Mouse (Mus musculus): ENCODE results near the gene Snx29.
A peak's percentile ranks its signal among the peaks of the same experiment; 100 is the strongest.
"Not testable (repeated sequence)": the region's sequence is repeated elsewhere in the genome, so short reads cannot be mapped to it uniquely, and the experiment has no call there.

Gene Snx29

DNA sequence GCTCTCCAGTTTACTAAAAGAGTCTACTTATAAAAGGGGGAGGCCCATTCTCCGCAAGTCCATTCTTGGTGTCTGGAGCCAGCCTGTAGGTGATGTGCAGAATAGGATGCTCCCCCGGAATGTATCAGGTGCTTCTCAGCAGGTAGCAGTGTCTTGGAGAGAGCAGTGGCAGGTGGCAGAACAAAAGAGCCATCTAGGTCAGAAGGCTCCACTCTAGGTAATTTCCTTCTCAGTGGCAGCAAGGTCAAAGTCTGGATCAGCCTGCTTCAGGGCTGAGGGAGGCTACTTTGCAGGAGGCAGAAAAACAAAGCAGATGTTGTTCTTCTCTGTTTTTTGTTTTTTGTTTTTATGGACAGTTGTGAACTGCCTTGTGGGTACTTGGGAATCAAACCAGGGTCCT is 37.9 kb downstream of the Snx29 start:
- not testable (repeated sequence) for DNase-seq (ENCODE audit: low spot score)

DNA sequence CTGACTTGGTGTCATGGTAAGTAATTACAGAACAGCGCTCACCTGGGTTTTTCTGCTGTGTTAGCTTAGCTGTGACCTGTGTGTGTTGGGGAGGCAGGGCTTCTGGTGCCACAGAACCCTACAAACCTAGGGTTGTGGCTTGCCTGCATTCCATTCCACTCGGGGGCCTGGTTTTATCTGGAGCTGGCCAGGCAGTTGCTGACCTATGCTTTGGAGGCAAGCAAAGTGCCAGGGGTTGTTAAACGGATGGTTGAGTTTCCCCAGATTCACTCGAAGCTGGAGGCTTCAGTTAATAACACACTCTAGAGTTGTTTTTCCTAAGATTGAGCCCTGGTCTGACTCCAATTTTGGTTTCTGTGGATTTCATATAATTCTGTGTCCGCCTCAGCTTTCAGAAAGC is 42.9 kb downstream of the Snx29 start:
- no peak for DNase-seq (ENCODE audit: low spot score)

DNA sequence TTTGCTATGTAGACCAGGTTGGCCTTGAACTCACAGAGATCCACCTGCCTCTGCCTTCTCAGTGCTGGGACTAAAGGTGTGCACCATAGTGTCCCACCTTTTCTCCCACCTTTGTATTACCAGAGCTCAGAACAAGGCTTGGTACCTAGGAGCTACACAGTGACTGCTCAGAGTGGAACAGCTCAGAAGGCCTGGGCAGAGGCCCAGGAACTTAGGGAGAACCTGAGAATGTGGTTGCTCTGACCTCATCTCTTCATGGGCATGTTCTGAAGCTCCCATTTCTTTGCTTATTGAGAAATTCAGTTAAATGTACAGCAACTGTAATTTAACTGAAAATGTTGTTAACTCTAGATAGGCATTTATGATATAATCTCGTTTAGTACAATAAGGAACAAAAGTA is 44.1 kb downstream of the Snx29 start:
- DNase-seq (ENCODE audit: low spot score), result no peak

DNA sequence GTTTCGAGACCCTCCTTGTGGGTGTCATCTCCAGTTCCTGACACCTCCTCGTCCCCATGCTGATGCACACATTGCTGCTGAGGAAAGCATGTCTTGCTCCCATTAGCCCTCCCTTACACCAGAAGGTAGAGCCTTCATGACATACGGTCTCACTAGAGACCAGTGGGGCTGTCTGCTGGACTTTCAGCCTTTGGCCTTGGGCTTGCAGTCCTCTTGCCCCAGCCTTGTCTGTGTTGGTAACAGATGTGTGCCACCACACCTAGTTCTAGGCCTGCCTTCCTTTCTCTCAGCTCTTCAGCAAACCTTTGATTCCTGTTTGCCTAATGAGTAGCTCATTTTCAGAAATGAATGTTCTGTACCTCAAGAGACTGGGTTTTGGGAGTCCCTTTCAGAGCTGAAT is 45.7 kb downstream of the Snx29 start:
- DNase-seq (ENCODE audit: low spot score), result no peak

DNA sequence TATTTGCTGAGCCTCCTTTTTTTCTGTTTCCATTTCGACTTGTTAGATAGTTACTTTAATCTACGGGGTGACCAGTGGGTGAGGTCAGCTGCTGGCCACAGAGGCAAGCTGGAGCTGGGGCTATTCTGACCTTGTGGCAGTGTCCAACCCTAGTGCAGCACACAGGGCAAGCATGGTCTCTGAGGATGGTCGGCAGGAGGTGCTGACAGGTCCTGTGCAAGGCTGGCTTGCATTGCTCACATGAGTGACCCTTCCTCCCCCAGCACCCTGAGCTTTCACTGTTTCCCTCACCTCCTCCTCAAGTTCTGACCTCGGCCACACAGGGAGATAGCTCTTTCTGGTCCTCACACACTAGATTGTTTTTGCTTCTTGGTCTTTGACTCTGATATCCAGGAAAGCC is 46.5 kb downstream of the Snx29 start:
- DNase-seq (ENCODE audit: low spot score), result no peak

DNA sequence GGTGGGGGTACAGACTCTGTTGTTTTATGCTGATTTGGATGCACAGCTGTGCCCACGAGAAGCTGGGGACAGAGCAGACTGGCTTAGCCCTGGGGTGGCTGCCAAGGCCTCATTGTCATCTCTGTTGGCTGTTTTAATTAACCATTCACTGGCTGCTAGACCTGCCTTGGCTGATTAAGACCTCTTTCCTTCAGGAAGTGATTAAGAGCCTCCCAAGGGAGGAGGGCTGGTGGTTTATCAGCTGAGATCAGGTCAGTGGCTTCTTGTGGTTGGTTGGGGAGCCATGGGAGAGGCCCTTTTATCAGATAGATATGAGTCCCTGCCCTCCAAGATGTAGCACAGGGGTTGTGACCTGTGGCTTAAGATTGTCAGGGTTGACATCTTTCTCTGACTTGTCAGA is 46.9 kb downstream of the Snx29 start:
- no peak for DNase-seq (ENCODE audit: low spot score)

DNA sequence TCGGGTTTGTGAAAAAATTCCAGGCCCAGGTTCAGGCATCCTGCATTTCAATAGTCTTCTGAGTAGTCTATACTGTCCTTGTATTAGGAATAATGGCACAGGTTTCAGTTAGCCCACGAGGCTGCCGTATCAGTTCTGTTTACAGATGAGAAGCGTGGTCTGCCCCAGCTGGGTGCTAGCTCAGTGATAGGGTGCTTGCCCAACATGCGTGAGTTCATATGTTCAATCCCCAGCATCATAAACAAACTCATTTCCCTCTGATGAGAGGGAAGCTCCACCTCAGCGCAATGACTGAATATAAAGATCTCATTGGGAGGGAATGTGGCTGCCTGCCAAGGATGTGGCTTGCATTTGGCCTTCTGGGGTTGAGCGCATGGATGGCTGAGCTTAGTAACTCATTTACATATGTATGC is 47.4 kb downstream of the Snx29 start:
- peak; percentile 27 for DNase-seq (ENCODE audit: low spot score)

DNA sequence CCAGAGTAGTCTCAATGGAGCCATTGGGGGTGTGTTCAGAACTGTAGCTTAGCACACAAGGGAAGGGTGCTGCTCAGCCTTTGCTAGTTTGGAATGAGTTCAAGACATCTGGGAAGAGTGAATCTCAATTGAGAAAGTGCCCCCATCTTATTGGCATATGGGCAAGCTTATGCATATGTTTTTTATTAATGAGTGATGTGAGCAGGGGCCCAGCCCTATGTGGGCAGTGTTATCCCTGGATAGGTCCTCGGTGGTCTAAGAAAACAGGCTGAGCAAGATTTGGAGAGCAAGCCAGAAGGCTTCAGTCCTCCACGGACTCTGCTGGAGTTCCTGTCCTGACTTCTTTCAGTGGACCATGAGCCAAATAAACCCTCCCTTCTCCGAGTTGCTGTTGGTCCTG is 56.6 kb downstream of the Snx29 start:
- no peak for DNase-seq (ENCODE audit: low spot score)

DNA sequence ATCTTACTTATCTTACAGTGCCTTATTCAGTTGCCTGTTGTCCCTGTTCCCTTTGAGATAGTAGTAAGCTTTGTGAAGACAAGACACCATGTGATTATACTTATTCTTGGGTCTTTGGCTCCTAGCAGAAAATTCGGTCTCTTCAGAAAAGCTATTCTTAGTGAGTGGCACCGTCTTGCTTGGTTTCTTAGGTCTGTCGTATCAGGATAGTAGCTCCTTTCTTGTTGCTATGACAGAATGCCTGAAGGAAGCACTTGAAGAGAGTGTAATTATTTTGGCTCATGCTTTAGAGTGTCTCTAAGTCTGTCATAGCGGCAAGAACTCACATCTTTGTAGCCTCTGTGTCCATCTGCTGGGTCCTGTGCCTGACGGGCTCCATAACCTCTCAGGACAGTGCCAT is 57.3 kb downstream of the Snx29 start:
- no peak for DNase-seq (ENCODE audit: low spot score)

DNA sequence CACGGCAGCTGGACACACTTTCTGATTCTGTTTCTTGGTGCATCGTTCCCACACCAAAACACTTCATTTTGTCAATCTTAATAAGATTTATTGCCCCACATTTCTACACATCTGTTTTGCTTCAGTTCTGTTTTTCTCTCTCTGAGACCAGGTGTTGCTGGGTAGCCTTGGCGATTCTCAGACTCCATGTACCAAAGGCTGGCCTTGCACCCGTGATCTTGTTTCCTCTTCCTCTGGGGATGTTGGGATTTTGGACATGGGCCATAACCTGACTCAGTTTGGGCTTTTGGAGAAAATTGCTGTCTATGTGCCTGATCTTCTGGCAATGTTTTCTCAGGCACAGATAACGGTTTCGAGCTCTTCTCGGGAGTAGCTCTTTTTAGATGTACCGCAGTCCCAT is 58.2 kb downstream of the Snx29 start:
- no peak for DNase-seq (ENCODE audit: low spot score)

DNA sequence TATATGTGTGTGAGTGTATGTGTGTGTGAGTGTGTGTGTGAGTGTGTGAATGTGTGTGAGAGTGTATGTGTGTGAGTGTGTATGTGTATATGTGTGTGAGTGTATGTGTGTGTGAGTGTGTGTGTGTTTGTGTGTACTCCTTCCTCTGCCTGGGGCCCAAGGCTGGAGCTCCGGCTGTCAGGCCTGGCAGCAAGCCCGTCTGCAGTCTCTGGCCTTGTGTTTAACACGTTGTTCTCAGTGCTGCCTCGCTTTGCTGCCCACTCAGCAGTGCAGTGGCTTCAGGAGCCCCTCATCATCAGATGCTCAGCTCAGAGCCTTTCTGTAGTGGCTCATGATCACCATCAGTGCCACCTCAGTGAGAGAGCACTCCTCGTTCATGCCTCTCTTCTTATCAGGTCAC is 61.7 kb downstream of the Snx29 start:
- DNase-seq (ENCODE audit: low spot score), result peak; percentile 46

DNA sequence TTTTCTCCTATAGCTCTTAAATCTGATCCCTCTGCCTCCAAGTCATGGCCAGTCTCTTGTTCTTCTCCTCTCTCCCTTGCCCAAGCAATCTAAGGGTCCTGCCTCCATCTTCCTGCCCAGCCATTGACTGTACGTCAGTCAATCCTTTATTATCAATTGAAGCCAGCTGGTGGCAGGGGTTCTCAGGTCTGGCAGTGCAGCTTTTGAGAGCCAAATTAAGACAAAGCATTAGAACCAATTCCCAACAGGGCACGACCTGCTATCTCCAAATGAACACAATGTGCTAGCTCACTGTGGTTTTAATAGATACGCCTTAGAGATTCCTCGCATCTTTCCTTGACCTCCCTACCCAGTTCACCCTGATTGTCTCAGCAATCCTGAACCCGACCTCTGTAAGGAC is 62.4 kb downstream of the Snx29 start:
- DNase-seq (ENCODE audit: low spot score), result no peak

DNA sequence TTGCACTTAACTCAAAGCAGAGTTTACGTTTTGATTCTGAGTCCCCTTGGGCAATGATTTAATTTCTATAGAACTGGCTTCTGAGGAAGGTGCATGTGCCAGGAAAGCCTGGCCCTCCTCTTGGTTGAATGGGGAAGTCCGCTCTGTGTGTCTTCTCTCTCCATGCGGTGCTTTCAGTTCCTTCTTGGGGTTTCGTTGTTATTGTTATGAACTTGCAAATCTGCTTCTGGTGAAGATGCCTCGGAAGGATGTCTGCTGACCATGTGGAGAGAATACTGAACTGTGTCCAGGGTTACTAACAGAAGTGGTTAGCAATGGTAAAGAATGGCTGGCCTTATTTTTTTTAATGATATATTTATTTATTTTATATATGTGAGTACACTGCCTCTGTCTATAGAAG is 63.1 kb downstream of the Snx29 start:
- DNase-seq (ENCODE audit: low spot score), result no peak

DNA sequence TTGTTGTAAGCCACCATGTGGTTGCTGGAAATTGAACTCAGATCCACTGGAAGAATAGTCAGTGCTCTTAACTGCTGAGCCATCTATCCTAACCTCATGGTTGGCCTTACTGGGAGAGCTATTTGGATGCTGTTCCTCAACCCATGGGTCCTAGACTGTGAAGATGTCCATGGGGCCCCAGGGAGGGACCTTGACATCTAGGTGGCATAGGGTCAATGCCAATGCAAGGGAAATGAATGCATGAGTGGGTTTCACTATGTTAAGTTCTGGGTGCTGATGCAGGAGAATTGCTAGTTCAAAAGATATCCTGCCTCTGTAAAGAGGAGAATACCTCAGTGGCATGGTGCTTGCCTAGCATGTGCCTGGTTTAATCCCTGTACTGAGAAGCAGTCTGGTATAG is 63.5 kb downstream of the Snx29 start:
- DNase-seq (ENCODE audit: low spot score), result no peak

DNA sequence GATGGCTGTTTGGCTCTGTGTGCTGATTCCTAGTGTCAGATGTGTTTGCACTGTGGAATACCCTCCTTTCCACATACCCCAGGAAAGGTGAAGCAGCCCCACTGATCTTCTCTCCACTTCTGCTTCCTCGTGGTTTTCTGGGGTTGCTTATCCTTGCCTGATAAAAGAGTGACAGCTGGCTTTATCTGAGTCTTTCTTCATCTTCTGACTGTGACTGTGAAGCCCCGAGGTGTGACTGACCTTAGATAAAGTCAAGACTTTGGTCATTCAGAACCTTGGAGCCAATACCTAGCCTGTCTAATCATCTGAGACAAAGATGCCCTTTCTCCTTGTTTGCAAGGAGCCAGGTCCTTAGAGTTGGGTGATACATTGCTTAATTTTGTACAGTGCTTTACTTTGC is 65.4 kb downstream of the Snx29 start:
- no peak for DNase-seq (ENCODE audit: low spot score)

DNA sequence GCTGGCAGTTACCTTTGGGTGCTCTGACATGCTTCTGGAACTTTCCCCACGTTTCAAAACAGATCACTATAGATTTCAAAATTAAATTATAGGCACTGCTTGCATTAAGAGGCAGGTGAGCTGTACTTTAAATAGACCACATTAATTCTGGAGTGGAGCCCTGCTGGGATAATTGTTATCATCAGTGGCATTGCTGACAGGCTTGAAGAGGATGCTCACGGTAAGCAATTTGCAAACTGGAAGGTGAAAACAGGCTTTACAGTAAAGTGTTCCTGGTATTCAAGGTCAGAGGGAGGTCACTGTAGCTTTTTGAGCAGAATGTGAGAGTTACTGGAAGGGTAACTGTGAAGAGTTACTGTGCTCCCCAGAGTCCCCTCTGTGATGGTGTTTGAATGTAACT is 66.6 kb downstream of the Snx29 start:
- no peak for DNase-seq (ENCODE audit: low spot score)

DNA sequence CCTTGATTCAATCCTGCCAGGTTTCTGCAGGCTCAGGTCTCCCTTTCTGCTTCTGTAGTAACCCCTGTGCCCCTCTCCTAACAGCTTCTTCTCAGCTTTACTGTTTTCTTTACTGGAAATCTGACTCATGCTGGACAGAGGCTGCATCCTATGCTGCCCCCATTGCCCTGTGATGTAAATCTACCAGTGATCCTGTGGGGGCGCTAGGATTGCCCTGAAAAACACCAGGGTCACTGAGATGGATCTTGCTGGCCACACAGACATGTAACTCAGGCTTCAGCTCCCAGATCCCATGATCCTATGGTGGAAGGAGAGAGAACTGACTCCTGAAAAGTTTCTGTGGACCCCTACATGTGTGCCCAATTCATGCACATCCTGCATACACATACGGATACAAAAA is 73.9 kb downstream of the Snx29 start:
- DNase-seq (ENCODE audit: low spot score), result no peak

DNA sequence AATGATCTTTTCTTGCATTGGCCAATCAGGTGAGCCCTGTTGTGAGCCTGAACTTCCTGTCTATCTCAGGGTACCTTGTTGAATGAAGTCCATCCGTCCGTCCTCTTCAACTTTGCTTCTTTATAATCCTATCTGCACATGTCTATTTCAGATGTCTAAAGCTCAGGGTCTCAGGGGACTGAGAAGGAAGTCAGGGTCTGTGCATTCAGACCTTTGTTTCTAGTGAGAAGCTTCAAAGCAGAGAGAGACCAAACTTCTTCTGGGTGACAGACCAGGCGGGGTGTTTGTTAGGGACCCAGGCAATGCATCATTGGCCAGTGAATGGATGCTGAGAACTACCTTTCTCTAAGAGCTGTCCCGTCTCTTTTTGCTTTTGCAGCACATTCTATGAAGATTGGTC is 76.7 kb downstream of the Snx29 start:
- DNase-seq (ENCODE audit: low spot score), result no peak

DNA sequence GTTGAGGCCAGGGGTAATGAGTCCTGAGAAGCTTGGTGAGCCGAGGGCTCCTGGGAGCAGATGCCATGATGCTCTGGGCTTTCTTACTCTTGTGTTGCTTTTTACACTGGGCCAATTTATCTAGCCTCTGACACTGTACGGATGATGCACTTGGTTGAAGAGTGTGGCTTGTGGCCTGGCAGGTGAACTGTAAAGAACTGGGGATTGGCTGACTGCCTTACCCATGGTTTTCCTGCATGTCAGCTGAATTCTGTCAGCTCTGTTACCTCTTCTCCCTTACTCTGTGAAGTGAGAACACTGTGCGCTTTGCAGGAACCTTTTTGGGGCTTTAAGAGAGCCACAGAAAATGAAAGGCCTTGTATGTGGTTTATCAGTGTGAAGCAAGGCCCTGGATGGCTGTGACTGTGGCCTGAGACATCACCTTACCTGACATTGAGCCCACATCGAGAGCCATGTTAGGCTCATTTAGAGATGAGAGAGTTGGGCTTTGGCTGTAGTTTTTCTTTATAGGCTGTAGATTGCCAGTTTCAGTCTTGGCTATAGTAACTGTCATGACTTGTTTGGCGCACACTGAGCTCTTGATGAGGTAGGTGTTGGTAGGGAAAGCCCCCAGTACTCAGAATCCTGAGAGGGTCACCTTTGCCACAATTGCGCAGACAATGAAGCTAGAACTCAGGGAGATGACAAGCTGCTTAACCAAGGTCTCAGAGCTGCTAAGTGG is 77.3 kb downstream of the Snx29 start:
- DNase-seq (ENCODE audit: low spot score), result no peak

DNA sequence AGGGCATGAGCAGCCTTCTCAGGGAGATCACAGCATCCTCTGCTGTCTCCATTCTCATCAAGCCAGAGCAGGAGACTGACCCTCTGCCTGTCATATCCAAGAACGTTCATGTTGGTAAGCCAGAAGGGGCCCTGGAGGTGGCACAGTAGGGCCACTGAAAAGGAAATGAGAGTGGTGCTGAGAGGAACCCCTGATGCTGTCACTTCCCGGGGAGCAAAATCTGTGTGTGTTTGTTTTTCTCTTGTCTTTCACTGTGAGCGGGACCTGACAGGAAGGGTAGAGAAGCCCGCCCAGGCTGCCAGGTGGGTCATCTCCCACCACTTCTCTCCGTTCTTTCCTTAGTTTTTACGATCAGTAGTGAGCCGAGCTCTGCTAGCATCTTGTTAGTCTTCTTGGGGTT is 78.2 kb downstream of the Snx29 start:
- no peak for DNase-seq (ENCODE audit: low spot score)

DNA sequence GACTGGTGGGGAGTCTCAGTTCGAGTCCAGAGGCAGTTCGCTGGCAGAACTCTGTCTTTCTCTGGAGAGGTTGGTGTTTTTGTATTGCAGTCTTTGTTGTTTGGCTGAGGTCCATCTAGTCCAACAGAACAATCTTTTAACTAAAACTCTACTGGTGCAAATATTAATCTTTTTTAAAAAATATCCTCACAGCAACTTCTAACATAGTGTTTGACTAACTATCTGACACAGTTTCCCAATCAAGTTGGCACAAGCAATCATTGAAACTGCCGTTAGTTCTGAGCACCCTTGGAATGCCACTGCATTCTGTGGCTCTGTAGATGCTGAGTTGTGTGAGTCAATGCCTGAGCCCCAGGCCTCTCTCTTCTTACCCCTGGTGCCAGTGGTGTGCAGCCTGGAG is 82.5 kb downstream of the Snx29 start:
- no peak for DNase-seq (ENCODE audit: low spot score)

DNA sequence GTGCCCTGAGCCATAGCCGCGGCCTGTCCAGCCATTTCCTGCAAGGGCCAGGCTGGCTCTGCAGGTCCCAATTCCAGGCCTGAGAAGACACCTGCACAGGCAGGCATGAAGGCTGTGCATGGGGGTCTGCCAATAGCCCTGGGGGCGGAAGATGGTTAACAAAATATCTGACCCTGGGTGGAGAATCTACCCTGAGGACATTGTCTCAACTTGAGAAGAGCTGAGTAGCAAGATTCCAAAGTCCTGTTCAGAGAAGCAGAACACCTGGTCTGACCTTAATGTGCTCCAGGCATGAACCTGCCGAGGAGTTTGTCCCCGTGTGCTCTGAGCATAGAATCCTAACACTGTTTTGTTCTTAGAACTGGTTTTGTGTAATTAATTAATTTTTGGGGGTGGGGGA is 83.5 kb downstream of the Snx29 start:
- DNase-seq (ENCODE audit: low spot score), result no peak

DNA sequence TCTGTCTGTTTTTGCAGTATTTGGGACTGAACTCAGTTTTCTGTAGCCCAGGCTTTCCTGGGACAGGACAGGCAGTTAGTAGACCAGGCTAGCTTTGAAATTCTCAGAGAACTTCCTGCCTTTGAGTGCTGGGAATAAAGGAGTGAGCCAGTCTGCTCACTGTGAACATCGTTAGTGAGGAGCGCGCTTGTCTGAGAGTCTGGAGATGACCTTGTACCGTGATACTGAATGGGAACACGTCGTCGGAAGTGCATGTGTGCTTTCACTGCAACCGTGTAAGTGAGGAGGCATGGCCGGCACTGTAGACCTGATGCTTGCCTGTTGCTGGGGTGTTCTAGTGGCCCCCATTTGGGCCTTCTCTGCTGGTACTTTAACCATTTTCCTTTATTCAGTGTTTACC is 83.9 kb downstream of the Snx29 start:
- DNase-seq (ENCODE audit: low spot score), result no peak

DNA sequence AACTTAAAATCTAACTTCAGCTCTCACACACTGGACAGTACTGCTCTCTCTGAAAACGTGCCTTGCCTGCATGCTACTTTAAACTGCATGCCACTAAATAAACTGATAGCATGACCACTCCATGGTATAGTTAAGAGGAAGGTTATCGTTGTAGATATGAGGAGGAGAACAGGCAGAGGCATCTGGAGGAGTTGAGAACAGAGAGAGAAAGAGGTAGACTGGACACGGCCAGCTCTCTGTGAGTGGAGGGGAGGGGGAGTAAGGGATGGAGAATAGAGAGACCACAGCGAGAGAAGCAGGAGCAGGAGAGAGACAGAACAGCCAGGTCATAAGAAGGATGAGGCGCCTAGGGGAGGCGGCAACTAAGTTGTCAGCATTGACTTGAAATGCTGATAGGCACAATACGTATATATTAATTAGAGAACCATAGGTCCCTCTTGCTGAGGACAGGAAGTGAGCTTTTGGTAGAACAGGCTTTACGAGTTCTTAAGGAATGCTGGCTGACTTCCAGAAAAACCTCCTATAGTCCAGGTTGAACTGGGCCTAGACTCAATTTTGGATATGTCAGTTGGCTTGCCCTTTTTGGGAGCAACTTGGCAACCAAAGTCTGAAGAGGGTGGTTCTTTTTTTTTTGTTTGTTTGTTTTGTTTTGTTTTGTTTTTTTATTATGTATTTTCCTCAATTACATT is 85.4 kb downstream of the Snx29 start:
- no peak for DNase-seq (ENCODE audit: low spot score)

Measured in ovary, postnatal 36 days (tissue).